Mouse (Mus musculus) limb, embryonic 15.5 days (tissue): ENCODE measurements around the gene Mybl2. TPM values are rescaled to one million over a fixed set of nuclear protein-coding genes. Genes with fewer than 3 reads are reported as not detected.

Experiments used
- ATAC-seq: fragments of 200-750 bp; cut with Nextera tagmentation; 2 replicates; pipeline ENCODE4 v1.8.0; 2017; ENCODE audit warnings: low read depth, moderate TSS enrichment; ENCODE audit not compliant: insufficient number of reproducible peaks, low FRiP score, low TSS enrichment
- H3K27ac ChIP-seq: fragments of 300-500 bp; sonication (generic); 2 replicates; pipeline ENCODE4 v1.5.1; 2015; ENCODE audit warnings: moderate library complexity, mild to moderate bottlenecking, inconsistent platforms
- H3K27me3 ChIP-seq: fragments of 300-500 bp; sonication (generic); 2 replicates; pipeline ENCODE4 v1.6.1; 2015; ENCODE audit warnings: inconsistent platforms
- H3K36me3 ChIP-seq: fragments of 300-500 bp; sonication (generic); 2 replicates; pipeline ENCODE4 v1.6.1; 2015; ENCODE audit warnings: inconsistent platforms
- H3K4me1 ChIP-seq: fragments of 300-500 bp; sonication (generic); 2 replicates; pipeline ENCODE4 v1.6.1; 2015; ENCODE audit warnings: inconsistent platforms
- H3K4me2 ChIP-seq: fragments of 300-500 bp; sonication (generic); 2 replicates; pipeline ENCODE4 v1.6.1; 2015; ENCODE audit warnings: mild to moderate bottlenecking, inconsistent platforms
- H3K4me3 ChIP-seq: fragments of 300-500 bp; sonication (generic); 2 replicates; pipeline ENCODE4 v1.5.1; 2015; ENCODE audit warnings: mild to moderate bottlenecking, inconsistent platforms
- H3K9ac ChIP-seq: fragments of 300-500 bp; sonication (generic); 2 replicates; pipeline ENCODE4 v1.6.1; 2015; ENCODE audit warnings: inconsistent platforms
- H3K9me3 ChIP-seq: fragments of 300-500 bp; sonication (generic); 2 replicates; pipeline ENCODE4 v1.6.1; 2016; ENCODE audit warnings: inconsistent platforms
- WGBS: fragments of 180-500 bp; shearing (Covaris S2); methylation state at CpG from one replicate; pipeline ENCODE4 v1.1.7; 2015; 5-methylcytosine and 5-hydroxymethylcytosine counted together
- microRNA-seq: library from miRNA; unstranded; fragments of <30 nt; microRNA quantifications from one replicate; pipeline ENCODE4, GENCODE M21; 2016
- polyA plus RNA-seq: library from polyadenylated mRNA; unstranded; fragments of >200 nt; fragmentation: Nextera tagmentation; extraction: Ambion mirVana; gene quantifications from 2 replicates; pipeline ENCODE4 v1.2.1, GENCODE M21; 2015

The Mybl2 gene
- polyA plus RNA-seq, 1 experiment from 2014 or later, result 22.5 TPM

DNA sequence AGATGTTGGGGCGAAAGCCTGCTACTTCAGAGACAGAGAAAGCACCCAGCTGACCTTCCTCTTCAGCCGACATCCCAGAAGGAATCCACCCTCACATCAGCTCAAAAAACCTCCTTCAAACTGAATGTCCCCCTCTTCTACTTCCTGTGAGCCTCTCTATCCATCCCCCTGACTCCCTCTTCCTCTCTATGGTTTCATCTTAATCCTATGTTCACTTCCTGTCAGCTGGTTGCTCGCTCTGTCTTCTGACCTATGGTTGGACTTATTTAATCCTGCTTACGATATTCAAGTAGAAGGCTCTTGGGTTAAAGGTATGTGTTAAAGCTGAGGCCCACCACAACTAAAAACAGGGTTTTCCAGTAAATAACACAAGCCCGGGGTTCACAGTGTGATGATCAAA, 69.0 kb downstream of the Mybl2 start:
- ATAC-seq, result no peak
- Histone ChIP-seq H3K4me1 (peaks cover 5% of the 10 kb centered on the region; the same call in 1 of the 2 replicates), H3K27me3 (peaks cover 12% of the 10 kb centered on the region), H3K4me3 (no peak overlapping the region), H3K9ac (no peak overlapping the region), H3K4me2 (no peak overlapping the region), H3K9me3 (no peaks in the 10 kb centered on the region), H3K36me3 (no peaks in the 10 kb centered on the region), H3K27ac (no peak overlapping the region)
- WGBS, result 78% methylated on average over 5 of the region's 5 CpGs

- ATAC-seq, result no peak
- no peak overlapping the region for H3K9ac ChIP-seq
- no peak overlapping the region for H3K27ac ChIP-seq
- 70% methylated on average over 5 of the region's 5 CpGs for WGBS
- no peaks in the 10 kb centered on the region for H3K9me3 ChIP-seq
- H3K4me1 ChIP-seq, result no peaks in the 10 kb centered on the region
- H3K27me3 ChIP-seq, result no peaks in the 10 kb centered on the region
- no peak overlapping the region for H3K4me3 ChIP-seq
- no peaks in the 10 kb centered on the region for H3K36me3 ChIP-seq
- H3K4me2 ChIP-seq, result no peak overlapping the region
Observed at GRCm38 (mm10) chr2:163130837-163131236, 76.3 kb downstream of the Mybl2 start.

DNA sequence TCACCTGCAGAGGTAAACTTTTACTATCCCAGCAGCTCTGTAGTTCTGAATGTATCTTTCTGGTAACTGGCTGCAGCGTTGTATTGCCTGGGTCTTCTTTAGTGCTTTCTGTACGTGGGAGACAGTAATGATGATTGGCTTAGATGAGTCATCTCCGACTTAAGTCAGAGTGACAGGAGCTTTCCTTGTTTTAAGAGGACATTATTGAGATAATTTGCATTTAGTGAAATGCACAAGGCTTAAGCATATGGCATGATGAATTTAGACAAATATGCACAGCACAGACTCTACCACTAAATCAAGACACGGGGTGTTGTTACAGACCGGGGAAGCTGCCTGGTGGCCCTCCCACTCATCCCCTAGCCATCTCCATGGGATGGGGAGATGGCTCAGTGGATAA, 77.8 kb downstream of the Mybl2 start:
- 86% methylated on average over 5 of the region's 5 CpGs for WGBS

More for the DNA sequence above, 77.8 kb downstream of the Mybl2 start:
- Histone ChIP-seq H3K9me3 (no peaks in the 10 kb centered on the region), H3K4me1 (no peaks in the 10 kb centered on the region), H3K36me3 (no peaks in the 10 kb centered on the region), H3K9ac (no peak overlapping the region), H3K27ac (no peak overlapping the region), H3K27me3 (no peaks in the 10 kb centered on the region), H3K4me3 (no peak overlapping the region), H3K4me2 (no peak overlapping the region)
- no peak for ATAC-seq

Small RNA genes lying within 50 kb of the gene (microRNA-seq; reads per million reads assigned to microRNA genes)
- gene Gm22174 (not detected), gene Mir7003 (not detected)

Other genes starting within 250 kb of the Mybl2 start
- 179 and 186 TPM in 2 replicates for gene Srsf6, start 123.2 kb upstream of the Mybl2 start, polyA plus RNA-seq
- 0.12 and 0.22 TPM in 2 replicates for gene L3mbtl1, start 111.2 kb upstream of the Mybl2 start, polyA plus RNA-seq
- gene Sgk2, start 67.4 kb upstream of the Mybl2 start, polyA plus RNA-seq, result 0.05 TPM in 1 of 2 replicates, not detected in the other
- gene Ift52, start 37.3 kb upstream of the Mybl2 start, polyA plus RNA-seq, result 40.8 and 46.8 TPM in 2 replicates
- gene Gtsf1l, start 33.2 kb downstream of the Mybl2 start, polyA plus RNA-seq, result not detected in 2 replicates
- gene Tox2, start 148.4 kb downstream of the Mybl2 start, polyA plus RNA-seq, result 4.4 and 5.2 TPM in 2 replicates